Mouse (Mus musculus) liver, embryonic 16.5 days (tissue): ENCODE data around the gene Defb28. TPM values are rescaled to one million over a fixed set of nuclear protein-coding genes. Genes with fewer than 3 reads are reported as not detected.

Experiments
- ATAC-seq: fragments of 200-750 bp; cut with Nextera tagmentation; 2 replicates; pipeline ENCODE4 v1.8.0; 2017; ENCODE audit warnings: low read depth, mild to moderate bottlenecking, moderate number of reproducible peaks, moderate library complexity
- H3K27ac ChIP-seq: fragments of 300-500 bp; sonication (generic); 2 replicates; pipeline ENCODE4 v1.5.1; 2014; ENCODE audit warnings: mild to moderate bottlenecking, low read length
- H3K27me3 ChIP-seq: fragments of 300-500 bp; sonication (generic); 2 replicates; pipeline ENCODE4 v1.6.1; 2014; ENCODE audit warnings: low read depth, low read length, mixed read lengths; ENCODE audit not compliant: control insufficient read depth, insufficient read depth
- H3K36me3 ChIP-seq: fragments of 300-500 bp; sonication (generic); 2 replicates; pipeline ENCODE4 v1.6.1; 2014; ENCODE audit warnings: mild to moderate bottlenecking; ENCODE audit not compliant: control insufficient read depth, insufficient read depth
- H3K4me1 ChIP-seq: fragments of 300-500 bp; sonication (generic); 2 replicates; pipeline ENCODE4 v1.6.1; 2014; ENCODE audit warnings: low read depth, low read length, mixed read lengths; ENCODE audit not compliant: control insufficient read depth
- H3K4me2 ChIP-seq: fragments of 300-500 bp; sonication (generic); 2 replicates; pipeline ENCODE4 v1.6.1; 2014; ENCODE audit warnings: low read depth, low read length, mixed read lengths
- H3K4me3 ChIP-seq: fragments of 300-500 bp; sonication (generic); 2 replicates; pipeline ENCODE4 v1.5.1; 2014; ENCODE audit warnings: low read depth, mild to moderate bottlenecking, low read length
- H3K9ac ChIP-seq: fragments of 300-500 bp; sonication (generic); 2 replicates; pipeline ENCODE4 v1.6.1; 2014; ENCODE audit warnings: low read depth, low read length
- H3K9me3 ChIP-seq: fragments of 300-500 bp; sonication (generic); replicated peaks from 2 replicates; pipeline ENCODE4 v1.6.1; 2016; ENCODE audit warnings: low read length; ENCODE audit not compliant: control insufficient read depth
- WGBS: fragments of 180-500 bp; shearing (Covaris S2); extraction: QIAGEN DNeasy Blood & Tissue Kit; methylation state at CpG from one replicate; pipeline ENCODE4 v1.1.7; 2014; ENCODE audit not compliant: insufficient replicate concordance; 5-methylcytosine and 5-hydroxymethylcytosine counted together
- polyA plus RNA-seq: library from polyadenylated mRNA; unstranded; fragments of >200 nt; fragmentation: Nextera tagmentation; extraction: Ambion mirVana; gene quantifications from 2 replicates; pipeline ENCODE4 v1.2.1, GENCODE M21; 2015

The Defb28 gene
- polyA plus RNA-seq, 1 experiment from 2014 or later: not detected

- H3K36me3 ChIP-seq: no peaks in the 10 kb centered on the region
- no peak overlapping the region for H3K9ac ChIP-seq
- H3K4me1 ChIP-seq: no peaks in the 10 kb centered on the region
- no peaks in the 10 kb centered on the region for H3K9me3 ChIP-seq
- no peak overlapping the region for H3K4me2 ChIP-seq
- H3K27me3 ChIP-seq: no peaks in the 10 kb centered on the region
- ATAC-seq: no peak
- WGBS: 64% methylated on average over 4 of the region's 4 CpGs
- no peak overlapping the region for H3K4me3 ChIP-seq
- H3K27ac ChIP-seq: no peak overlapping the region
These were observed 25.4 kb downstream of the Defb28 start for GRCm38 (mm10) chr2:152543478-152543877.

GRCm38 (mm10) chr2:152544691-152545090 is 26.6 kb downstream of the Defb28 start:
- Histone ChIP-seq H3K4me1 (no peaks in the 10 kb centered on the region), H3K36me3 (no peaks in the 10 kb centered on the region), H3K4me2 (no peak overlapping the region), H3K9ac (no peak overlapping the region), H3K9me3 (no peaks in the 10 kb centered on the region), H3K27me3 (no peaks in the 10 kb centered on the region), H3K27ac (no peak overlapping the region), H3K4me3 (no peak overlapping the region)
- no peak for ATAC-seq
- 19% methylated on average over 4 of the region's 4 CpGs for WGBS

- H3K4me2 ChIP-seq: no peak overlapping the region
- H3K27ac ChIP-seq: no peak overlapping the region
- ATAC-seq: no peak
- H3K4me1 ChIP-seq: no peaks in the 10 kb centered on the region
- WGBS: 58% methylated on average over 5 of the region's 5 CpGs
- H3K9me3 ChIP-seq: no peaks in the 10 kb centered on the region
- H3K27me3 ChIP-seq: no peaks in the 10 kb centered on the region
- H3K9ac ChIP-seq: no peak overlapping the region
- no peak overlapping the region for H3K4me3 ChIP-seq
- no peaks in the 10 kb centered on the region for H3K36me3 ChIP-seq
These were observed 30.1 kb downstream of the Defb28 start for GRCm38 (mm10) chr2:152548124-152548523.

GRCm38 (mm10) chr2:152553774-152554423 is 35.8 kb downstream of the Defb28 start:
- Histone ChIP-seq H3K27me3 (no peaks in the 10 kb centered on the region), H3K27ac (no peak overlapping the region), H3K36me3 (no peaks in the 10 kb centered on the region), H3K9ac (no peak overlapping the region), H3K4me3 (no peak overlapping the region), H3K9me3 (no peaks in the 10 kb centered on the region), H3K4me1 (no peaks in the 10 kb centered on the region), H3K4me2 (no peak overlapping the region)
- 11% methylated on average over 16 of the region's 16 CpGs for WGBS
- ATAC-seq: no peak

GRCm38 (mm10) chr2:152556655-152557054 is 38.6 kb downstream of the Defb28 start:
- no peak overlapping the region for H3K27ac ChIP-seq
- H3K4me1 ChIP-seq: no peaks in the 10 kb centered on the region
- 60% methylated on average over 7 of the region's 7 CpGs for WGBS

GRCm38 (mm10) chr2:152569038-152569437 is 51.0 kb downstream of the Defb28 start, which contains the start of gene Gm17416:
Gene Gm17416 (plus strand): TSS chr2:152569338.
- 65% methylated on average over 5 of the region's 5 CpGs for WGBS

More at GRCm38 (mm10) chr2:152556655-152557054, 38.6 kb downstream of the Defb28 start:
- no peak for ATAC-seq
- Histone ChIP-seq H3K36me3 (no peaks in the 10 kb centered on the region), H3K27me3 (no peaks in the 10 kb centered on the region), H3K9ac (no peak overlapping the region), H3K4me2 (no peak overlapping the region), H3K9me3 (no peaks in the 10 kb centered on the region), H3K4me3 (no peak overlapping the region)

GRCm38 (mm10) chr2:152569881-152570280 is 51.8 kb downstream of the Defb28 start:
- no peaks in the 10 kb centered on the region for H3K27me3 ChIP-seq
- 48% methylated on average over 4 of the region's 4 CpGs for WGBS
- no peak for ATAC-seq
- H3K27ac ChIP-seq: no peak overlapping the region
- no peak overlapping the region for H3K4me3 ChIP-seq
- no peaks in the 10 kb centered on the region for H3K4me1 ChIP-seq
- no peaks in the 10 kb centered on the region for H3K36me3 ChIP-seq
- no peak overlapping the region for H3K4me2 ChIP-seq
- no peak overlapping the region for H3K9ac ChIP-seq
- H3K9me3 ChIP-seq: no peaks in the 10 kb centered on the region

More at GRCm38 (mm10) chr2:152569038-152569437, 51.0 kb downstream of the Defb28 start, which contains the start of gene Gm17416:
- Histone ChIP-seq H3K27me3 (no peaks in the 10 kb centered on the region), H3K4me2 (no peak within 1 kb of the TSS), H3K4me3 (no peak within 1 kb of the TSS), H3K9me3 (no peaks in the 10 kb centered on the region), H3K4me1 (no peaks in the 10 kb centered on the region), H3K36me3 (no peaks in the 10 kb centered on the region), H3K9ac (no peak within 1 kb of the TSS), H3K27ac (no peak within 1 kb of the TSS)
- ATAC-seq: no peak

GRCm38 (mm10) chr2:152570313-152570712 is 52.3 kb downstream of the Defb28 start:
- no peaks in the 10 kb centered on the region for H3K9me3 ChIP-seq
- 51% methylated on average over 6 of the region's 6 CpGs for WGBS

More at GRCm38 (mm10) chr2:152570313-152570712, 52.3 kb downstream of the Defb28 start:
- no peak overlapping the region for H3K9ac ChIP-seq
- ATAC-seq: no peak
- no peak overlapping the region for H3K4me3 ChIP-seq
- H3K36me3 ChIP-seq: no peaks in the 10 kb centered on the region
- no peaks in the 10 kb centered on the region for H3K27me3 ChIP-seq
- no peak overlapping the region for H3K27ac ChIP-seq
- H3K4me2 ChIP-seq: no peak overlapping the region
- no peaks in the 10 kb centered on the region for H3K4me1 ChIP-seq
